9 mouse cellular contexts compared by ENCODE assay signal in genomic region chr7:16158735-16159134, GRCm38 (mm10). TPM values are rescaled to one million over a fixed set of nuclear protein-coding genes. Genes with fewer than 3 reads are reported as not detected.
DNase-seq lines count a peak whose midpoint lies in the region; ATAC-seq and TF ChIP-seq lines count a peak whose summit lies in the region.
"Had no signal": no experiment of that assay in that cellular context is flagged by ENCODE, and none has a peak within 500 bp of the region (broad histone marks: within the 10 kb centered on the region; RNA-seq: fewer than 3 reads in every experiment).

No protein-coding gene starts in this region.

- WGBS in heart, embryonic 12.5 days: 8% methylated on average over 39 of the region's 39 CpGs
- WGBS in forebrain, embryonic 13.5 days: 10% methylated on average over 39 of the region's 39 CpGs

- ATAC-seq in heart, embryonic 12.5 days (ENCODE audit: insufficient number of reproducible peaks, low FRiP score): no peak
- ATAC-seq in G1E (ENCODE audit: extremely low read depth, insufficient number of reproducible peaks, low FRiP score, poor library complexity, severe bottlenecking): no peak
- ATAC-seq in forebrain, embryonic 13.5 days: 0 out of 2 replicates have a peak, but pooled peaks have one; percentile 11
- ATAC-seq in megakaryocyte-erythroid progenitor cell, adult 5-6 weeks (replicated peaks; ENCODE audit: low FRiP score, low TSS enrichment, poor library complexity, severe bottlenecking): peak; percentile 22; the same call in 1 of the 2 replicates
- no peak for ATAC-seq in monocyte, adult 5-6 weeks (replicated peaks; ENCODE audit: insufficient number of reproducible peaks, low FRiP score, low TSS enrichment, poor library complexity, severe bottlenecking)

- peak overlapping the region; percentile 29; the same call in 1 of the 2 replicates for H3K9ac ChIP-seq in heart, embryonic 12.5 days
- H3K9ac ChIP-seq in forebrain, embryonic 13.5 days: 0 out of 2 replicates have a peak overlapping the region, but pooled peaks have one; percentile 8

- no peak overlapping the region for H3K27ac ChIP-seq in heart, embryonic 12.5 days (ENCODE audit: poor library complexity, severe bottlenecking)
- H3K27ac ChIP-seq in forebrain, embryonic 13.5 days: no peak overlapping the region

- TF ChIP-seq CTCF in G1E (IDR thresholded peaks at IDR 0.05; ENCODE audit: low read depth, low read length): no peak

- H3K27me3 ChIP-seq in heart, embryonic 12.5 days (replicated peaks): peaks cover 28% of the 10 kb centered on the region
- H3K27me3 ChIP-seq in G1E (ENCODE audit: insufficient read depth, low read length): peaks cover 11% of the 10 kb centered on the region
- H3K27me3 ChIP-seq in forebrain, embryonic 13.5 days: peaks cover 29% of the 10 kb centered on the region

- no peaks in the 10 kb centered on the region for H3K36me3 ChIP-seq in heart, embryonic 12.5 days
- H3K36me3 ChIP-seq in G1E (replicated peaks): no peaks in the 10 kb centered on the region
- peaks cover 7% of the 10 kb centered on the region; the same call in 1 of the 2 replicates for H3K36me3 ChIP-seq in forebrain, embryonic 13.5 days (ENCODE audit: poor library complexity, severe bottlenecking)

- H3K4me3 ChIP-seq in heart, embryonic 12.5 days: peak overlapping the region; percentile 17
- peak overlapping the region; percentile 28; the same call in 1 of the 2 replicates for H3K4me3 ChIP-seq in G1E (ENCODE audit: low read depth, low read length)
- 0 out of 2 replicates have a peak overlapping the region, but pooled peaks have one; percentile 17 for H3K4me3 ChIP-seq in forebrain, embryonic 13.5 days

- intact Hi-C loops in heart, postnatal 14 days (cut with DNase I): no loop called here

- DNase-seq in heart, postnatal 14 days: no peak
- DNase-seq in G1E (ENCODE audit: low spot score): no peak
- DNase-seq in right cerebral cortex, postnatal 10 days (ENCODE audit: low spot score in 2 of 2): no peak
- DNase-seq in gastrocnemius, postnatal 4 days (ENCODE audit: low spot score in 2 of 2): no peak
- DNase-seq: lung, adult 18-20 months had no signal

- peaks cover 14% of the 10 kb centered on the region for H3K4me1 ChIP-seq in heart, embryonic 12.5 days (replicated peaks)
- no peaks in the 10 kb centered on the region for H3K4me1 ChIP-seq in G1E (ENCODE audit: insufficient read depth, low read depth, low read length)
- no peaks in the 10 kb centered on the region for H3K4me1 ChIP-seq in forebrain, embryonic 13.5 days

- peak overlapping the region; percentile 54 for H3K4me2 ChIP-seq in heart, embryonic 12.5 days
- H3K4me2 ChIP-seq in forebrain, embryonic 13.5 days: peak overlapping the region; percentile 41

- H3K9me3 ChIP-seq in heart, embryonic 12.5 days (replicated peaks): peaks cover 3% of the 10 kb centered on the region
- no peaks in the 10 kb centered on the region for H3K9me3 ChIP-seq in G1E (replicated peaks)
- 0 out of 2 replicates have a peak, but pooled peaks cover 5% of the 10 kb centered on the region for H3K9me3 ChIP-seq in forebrain, embryonic 13.5 days (replicated peaks)

RNA-seq across cellular contexts. Expression of gene Meis3, which starts 16.2 kb away (rescaled TPM):
- polyA plus RNA-seq in heart, embryonic 12.5 days (2016; fragmentation: Nextera tagmentation; extraction: Ambion mirVana): 18.2 and 21.5 TPM in 2 replicates
- total RNA-seq in heart, postnatal 14 days (2021): 1 to 10 TPM; 3.8 to 5.4 TPM
- 0.60 and 3.6 TPM in 2 replicates for total RNA-seq in G1E (2014; fragmentation: Nextera tagmentation)
- total RNA-seq in G1E (2017): 1.9 and 2.2 TPM in 2 replicates
- polyA plus RNA-seq in G1E (2012): 1.8 and 2.6 TPM in 2 replicates
- 96.9 and 104 TPM in 2 replicates for polyA plus RNA-seq in forebrain, embryonic 13.5 days (2015; fragmentation: Nextera tagmentation; extraction: Ambion mirVana)
- total RNA-seq in megakaryocyte-erythroid progenitor cell, adult 5-6 weeks (2014; fragmentation: Nextera tagmentation): 0.42 and 0.49 TPM in 2 replicates
- not detected in 2 replicates for total RNA-seq in megakaryocyte-erythroid progenitor cell, adult 5-6 weeks (2017)
- total RNA-seq in gastrocnemius, postnatal 4 days (2021): 10 to 100 TPM in 1 of 2 experiments, 1 to 10 TPM in 1; 9.5 to 11.7 TPM
- total RNA-seq in monocyte, adult 5-6 weeks (2017): 3.0 to 15.5 TPM (median 6.4 TPM) in 3 replicates

RNA-seq across cellular contexts. Expression of gene Slc8a2, which starts 29.1 kb away (rescaled TPM):
- polyA plus RNA-seq in heart, embryonic 12.5 days (2016; fragmentation: Nextera tagmentation; extraction: Ambion mirVana): 0.28 and 0.30 TPM in 2 replicates
- under 1 TPM; 0.63 to 0.84 TPM for total RNA-seq in heart, postnatal 14 days (2021)
- total RNA-seq in G1E (2014; fragmentation: Nextera tagmentation) (0.15 and 0.23 TPM in 2 replicates), G1E (2017) (under 0.01 and 0.05 TPM in 2 replicates)
- 0.03 TPM in 1 of 2 replicates, not detected in the other for polyA plus RNA-seq in G1E (2012)
- 0.67 and 0.68 TPM in 2 replicates for polyA plus RNA-seq in forebrain, embryonic 13.5 days (2015; fragmentation: Nextera tagmentation; extraction: Ambion mirVana)
- total RNA-seq in megakaryocyte-erythroid progenitor cell, adult 5-6 weeks (2014; fragmentation: Nextera tagmentation): 0.07 TPM in 1 of 2 replicates, not detected in the other
- not detected in 2 replicates for total RNA-seq in megakaryocyte-erythroid progenitor cell, adult 5-6 weeks (2017)
- 1 to 10 TPM in 1 of 2 experiments, under 1 TPM in 1; 0.54 to 1.1 TPM for total RNA-seq in gastrocnemius, postnatal 4 days (2021)
- total RNA-seq in monocyte, adult 5-6 weeks (2017): not detected in 3 replicates

RNA-seq across cellular contexts. Expression of gene Kptn, which starts 39.0 kb away (rescaled TPM):
- 29.4 and 31.0 TPM in 2 replicates for polyA plus RNA-seq in heart, embryonic 12.5 days (2016; fragmentation: Nextera tagmentation; extraction: Ambion mirVana)
- 10 to 100 TPM; 24.9 to 28.0 TPM for total RNA-seq in heart, postnatal 14 days (2021)
- total RNA-seq in G1E (2014; fragmentation: Nextera tagmentation) (8.8 and 12.6 TPM in 2 replicates), G1E (2017) (15.0 and 18.7 TPM in 2 replicates)
- polyA plus RNA-seq in G1E (2012): 24.5 and 29.4 TPM in 2 replicates
- 37.2 and 38.4 TPM in 2 replicates for polyA plus RNA-seq in forebrain, embryonic 13.5 days (2015; fragmentation: Nextera tagmentation; extraction: Ambion mirVana)
- total RNA-seq in megakaryocyte-erythroid progenitor cell, adult 5-6 weeks (2014; fragmentation: Nextera tagmentation): 14.3 and 20.7 TPM in 2 replicates
- total RNA-seq in megakaryocyte-erythroid progenitor cell, adult 5-6 weeks (2017): 5.1 and 10.5 TPM in 2 replicates
- 10 to 100 TPM; 11.7 to 13.9 TPM for total RNA-seq in gastrocnemius, postnatal 4 days (2021)
- 9.6 to 18.6 TPM (median 15.9 TPM) in 3 replicates for total RNA-seq in monocyte, adult 5-6 weeks (2017)

Comparison
In these comparisons a context has a peak if more than half of its experiments do, and no peak if none do; other contexts are left out.
1. ATAC-seq: peak in forebrain, embryonic 13.5 days (single experiment) and megakaryocyte-erythroid progenitor cell, adult 5-6 weeks (single experiment); none in heart, embryonic 12.5 days (single experiment), G1E (single experiment) and monocyte, adult 5-6 weeks (single experiment).
2. Peak in every context shown above with its lines, with median percentiles within 50 percentile points of each other: H3K4me3 ChIP-seq.